Mouse (Mus musculus): ENCODE measurements around the gene Slc9a9.

Slc9a9 gene

GRCm38 (mm10) chr9:94669791-94670577 lies at the start of gene Slc9a9:
Slc9a9 (plus strand) TSS chr9:94669909.
- DNase-seq (ENCODE audit: low read depth, low spot score) = peak; percentile 77

- no peak for DNase-seq (ENCODE audit: low read depth, low spot score)
Observed at GRCm38 (mm10) chr9:94620342-94620741, 49.4 kb upstream of the Slc9a9 start.

- no peak for DNase-seq (ENCODE audit: low read depth, low spot score)
Observed at GRCm38 (mm10) chr9:94620846-94621245, 48.9 kb upstream of the Slc9a9 start.

GRCm38 (mm10) chr9:94621902-94622301 lies 47.8 kb upstream of the Slc9a9 start:
- no peak for DNase-seq (ENCODE audit: low read depth, low spot score)

GRCm38 (mm10) chr9:94626737-94627136 lies 43.0 kb upstream of the Slc9a9 start:
- DNase-seq (ENCODE audit: low read depth, low spot score) = no peak

GRCm38 (mm10) chr9:94628948-94629347 lies 40.8 kb upstream of the Slc9a9 start:
- no peak for DNase-seq (ENCODE audit: low read depth, low spot score)

GRCm38 (mm10) chr9:94634275-94634674 lies 35.4 kb upstream of the Slc9a9 start:
- peak; percentile 24 for DNase-seq (ENCODE audit: low read depth, low spot score)

GRCm38 (mm10) chr9:94645631-94646030 lies 24.1 kb upstream of the Slc9a9 start:
- DNase-seq (ENCODE audit: low read depth, low spot score) = no peak

GRCm38 (mm10) chr9:94647425-94647824 lies 22.3 kb upstream of the Slc9a9 start:
- no peak for DNase-seq (ENCODE audit: low read depth, low spot score)

GRCm38 (mm10) chr9:94649991-94650390 lies 19.7 kb upstream of the Slc9a9 start:
- no peak for DNase-seq (ENCODE audit: low read depth, low spot score)

GRCm38 (mm10) chr9:94653198-94653597 lies 16.5 kb upstream of the Slc9a9 start:
- no peak for DNase-seq (ENCODE audit: low read depth, low spot score)

GRCm38 (mm10) chr9:94653827-94654226 lies 15.9 kb upstream of the Slc9a9 start:
- no peak for DNase-seq (ENCODE audit: low read depth, low spot score)

GRCm38 (mm10) chr9:94656265-94656664 lies 13.4 kb upstream of the Slc9a9 start:
- DNase-seq (ENCODE audit: low read depth, low spot score) = peak; percentile 61

GRCm38 (mm10) chr9:94659401-94660152 lies 10.1 kb upstream of the Slc9a9 start:
- DNase-seq (ENCODE audit: low read depth, low spot score) = peak; percentile 16

- DNase-seq (ENCODE audit: low read depth, low spot score) = peak; percentile 96
Observed at GRCm38 (mm10) chr9:94661768-94662167, 7.9 kb upstream of the Slc9a9 start.

GRCm38 (mm10) chr9:94665248-94665647 lies 4.5 kb upstream of the Slc9a9 start:
- DNase-seq (ENCODE audit: low read depth, low spot score) = no peak

- DNase-seq (ENCODE audit: low read depth, low spot score) = peak; percentile 70
Observed at GRCm38 (mm10) chr9:94668589-94668988, 1.1 kb upstream of the Slc9a9 start.

- no peak for DNase-seq (ENCODE audit: low read depth, low spot score)
Observed at GRCm38 (mm10) chr9:94670704-94671103, 995 bp downstream of the Slc9a9 start.

- DNase-seq (ENCODE audit: low read depth, low spot score) = peak; percentile 84
Observed at GRCm38 (mm10) chr9:94674704-94675103, 5.0 kb downstream of the Slc9a9 start.

- no peak for DNase-seq (ENCODE audit: low read depth, low spot score)
Observed at GRCm38 (mm10) chr9:94678021-94678655, 8.4 kb downstream of the Slc9a9 start.

GRCm38 (mm10) chr9:94680468-94681094 lies 10.9 kb downstream of the Slc9a9 start:
- DNase-seq (ENCODE audit: low read depth, low spot score) = peak; percentile 89

GRCm38 (mm10) chr9:94681095-94681487 lies 11.4 kb downstream of the Slc9a9 start:
- no peak for DNase-seq (ENCODE audit: low read depth, low spot score)
